Comparison of ENCODE assay signal across 9 mouse cellular contexts in genomic region chr4:97754241-97754640, GRCm38 (mm10). TPM values are rescaled to one million over a fixed set of nuclear protein-coding genes. Genes with fewer than 3 reads are reported as not detected.
DNase-seq lines count a peak whose midpoint lies in the region; ATAC-seq and TF ChIP-seq lines count a peak whose summit lies in the region.
"Had no signal": no experiment of that assay in that cellular context is flagged by ENCODE, and none has a peak within 500 bp of the region (broad histone marks: within the 10 kb centered on the region; RNA-seq: fewer than 3 reads in every experiment).

No protein-coding gene starts in this region.

- H3K9me3 ChIP-seq in hindbrain, embryonic 13.5 days = no peaks in the 10 kb centered on the region
- H3K9me3 ChIP-seq in hindbrain, embryonic 14.5 days (ENCODE audit: control insufficient read depth, low read length) = no peaks in the 10 kb centered on the region
- H3K9me3 ChIP-seq: embryonic facial prominence, embryonic 12.5 days had no signal

- no peak for TF ChIP-seq POLR2A in small intestine, adult 2 months (IDR thresholded peaks at IDR 0.05; ENCODE audit: low read depth, low read length)

- H3K4me2 ChIP-seq in hindbrain, embryonic 13.5 days = no peak overlapping the region
- no peak overlapping the region; the same call in 1 of the 2 replicates for H3K4me2 ChIP-seq in hindbrain, embryonic 14.5 days (replicated peaks)
- H3K4me2 ChIP-seq: embryonic facial prominence, embryonic 12.5 days had no signal

- no peak for TF ChIP-seq CTCF in small intestine, adult 2 months (IDR thresholded peaks at IDR 0.05; ENCODE audit: extremely low read depth, insufficient read length, insufficient replicate concordance, low read depth, low read length)

- H3K9ac ChIP-seq in hindbrain, embryonic 13.5 days = peak overlapping the region; percentile 53; the same call in 1 of the 2 replicates
- H3K9ac ChIP-seq in hindbrain, embryonic 14.5 days = no peak overlapping the region
- H3K9ac ChIP-seq: embryonic facial prominence, embryonic 12.5 days had no signal

- WGBS in hindbrain, embryonic 13.5 days = 18% methylated on average over 12 of the region's 12 CpGs
- WGBS in hindbrain, embryonic 14.5 days = 12% methylated on average over 12 of the region's 12 CpGs
- 63% methylated on average over 12 of the region's 12 CpGs for WGBS in small intestine, adult 2 months

- H3K27ac ChIP-seq in hindbrain, embryonic 13.5 days = no peak overlapping the region
- H3K27ac ChIP-seq in hindbrain, embryonic 14.5 days = no peak overlapping the region
- peak overlapping the region; percentile 35; the same call in 1 of the 2 replicates for H3K27ac ChIP-seq in small intestine, adult 2 months (ENCODE audit: insufficient read depth, low read depth, low read length)
- H3K27ac ChIP-seq: embryonic facial prominence, embryonic 12.5 days had no signal

- peaks cover 44% of the 10 kb centered on the region for H3K4me1 ChIP-seq in hindbrain, embryonic 13.5 days (replicated peaks)
- H3K4me1 ChIP-seq in hindbrain, embryonic 14.5 days (replicated peaks; ENCODE audit: control insufficient read depth, insufficient read depth, low read length) = peaks cover 23% of the 10 kb centered on the region
- peaks cover 3% of the 10 kb centered on the region; the same call in 1 of the 2 replicates for H3K4me1 ChIP-seq in small intestine, adult 2 months (ENCODE audit: control insufficient read depth, insufficient read depth, insufficient read length, low read length)

- no peak for ATAC-seq in hindbrain, embryonic 13.5 days (ENCODE audit: low FRiP score)
- no peak for ATAC-seq in hindbrain, embryonic 14.5 days (ENCODE audit: low FRiP score)
- no peak for ATAC-seq in granulocyte monocyte progenitor cell, adult 5-6 weeks (replicated peaks; ENCODE audit: poor library complexity, severe bottlenecking)

- no peaks in the 10 kb centered on the region for H3K36me3 ChIP-seq in hindbrain, embryonic 13.5 days
- H3K36me3 ChIP-seq in hindbrain, embryonic 14.5 days (replicated peaks; ENCODE audit: control insufficient read depth, insufficient read depth) = no peaks in the 10 kb centered on the region
- H3K36me3 ChIP-seq in small intestine, adult 2 months (ENCODE audit: control insufficient read depth, insufficient read depth, low read length) = no peaks in the 10 kb centered on the region
- H3K36me3 ChIP-seq: embryonic facial prominence, embryonic 12.5 days had no signal

- peaks cover 68% of the 10 kb centered on the region for H3K27me3 ChIP-seq in hindbrain, embryonic 13.5 days
- H3K27me3 ChIP-seq in hindbrain, embryonic 14.5 days (ENCODE audit: control insufficient read depth, insufficient read depth, low read length) = peaks cover 51% of the 10 kb centered on the region
- no peaks in the 10 kb centered on the region for H3K27me3 ChIP-seq in small intestine, adult 2 months (ENCODE audit: control insufficient read depth, insufficient read depth, low read length)

- no peak overlapping the region for H3K4me3 ChIP-seq in hindbrain, embryonic 13.5 days
- H3K4me3 ChIP-seq in hindbrain, embryonic 14.5 days (replicated peaks; ENCODE audit: low read length) = no peak overlapping the region
- no peak overlapping the region for H3K4me3 ChIP-seq in small intestine, adult 2 months (ENCODE audit: low read depth, low read length)
- H3K4me3 ChIP-seq: embryonic facial prominence, embryonic 12.5 days had no signal

- no peak for DNase-seq in hindbrain, embryonic 14.5 days (ENCODE audit: low spot score)
- peak; percentile 86 for DNase-seq in adrenal gland, adult 8-10 months
- peak; percentile 98 for DNase-seq in heart, adult 11 months
- DNase-seq in kidney, postnatal 10 days = peak; percentile 72
- no peak for DNase-seq in left cerebral cortex, adult 9 months (ENCODE audit: low spot score in 2 of 2)

RNA-seq across cellular contexts. Expression of gene Nfia, which starts 18.3 kb away (rescaled TPM):
- 48.1 and 53.2 TPM in 2 replicates for polyA plus RNA-seq in hindbrain, embryonic 13.5 days (2015; fragmentation: Nextera tagmentation; extraction: Ambion mirVana)
- 47.8 and 49.2 TPM in 2 replicates for polyA plus RNA-seq in hindbrain, embryonic 14.5 days (2014; fragmentation: Nextera tagmentation; extraction: Ambion mirVana)
- 100 to 1,000 TPM; 117 to 145 (median 127) TPM for total RNA-seq in adrenal gland, adult 8-10 months (2022)
- 8.6 and 16.5 TPM in 2 replicates for polyA plus RNA-seq in small intestine, adult 2 months (2012; rRNA removed)
- total RNA-seq in granulocyte monocyte progenitor cell, adult 5-6 weeks (2014; fragmentation: Nextera tagmentation) = 5.6 and 14.0 TPM in 2 replicates
- total RNA-seq in granulocyte monocyte progenitor cell, adult 5-6 weeks (2017) = 2.6 and 3.5 TPM in 2 replicates

RNA-seq across cellular contexts. Expression of gene E130114P18Rik, which starts 23.6 kb away (rescaled TPM):
- 34.2 and 37.0 TPM in 2 replicates for polyA plus RNA-seq in hindbrain, embryonic 13.5 days (2015; fragmentation: Nextera tagmentation; extraction: Ambion mirVana)
- polyA plus RNA-seq in hindbrain, embryonic 14.5 days (2014; fragmentation: Nextera tagmentation; extraction: Ambion mirVana) = 26.3 and 28.0 TPM in 2 replicates
- total RNA-seq in adrenal gland, adult 8-10 months (2022) = under 1 TPM in 3 of 4 experiments, not detected in 1; 0.28 to 0.73 (median 0.59) TPM
- polyA plus RNA-seq in small intestine, adult 2 months (2012; rRNA removed) = not detected in 2 replicates
- total RNA-seq in granulocyte monocyte progenitor cell, adult 5-6 weeks (2014; fragmentation: Nextera tagmentation) = not detected in 2 replicates
- total RNA-seq in granulocyte monocyte progenitor cell, adult 5-6 weeks (2017) = not detected in 2 replicates

Comparison
In these comparisons a context has a peak if more than half of its experiments do, and no peak if none do; other contexts are left out.
1. DNase-seq: peak in adrenal gland, adult 8-10 months (single experiment), heart, adult 11 months (single experiment) and kidney, postnatal 10 days (single experiment); none in hindbrain, embryonic 14.5 days (single experiment) and left cerebral cortex, adult 9 months (0 of 2).
2. RNA of gene E130114P18Rik, which starts 23.6 kb away (polyA plus RNA-seq): 34.2 to 37.0 TPM in hindbrain, embryonic 13.5 days and 26.3 to 28.0 TPM in hindbrain, embryonic 14.5 days; not detected in small intestine, adult 2 months; every median in the first group is over 10 times any median in the second.